Mouse (Mus musculus): ENCODE results near the gene Lin7a. TPM values are rescaled to one million over a fixed set of nuclear protein-coding genes. Genes with fewer than 3 reads are reported as not detected.

Lin7a gene
- polyA plus RNA-seq, 1 experiment from 2014 or later = 9.5 TPM

DNA sequence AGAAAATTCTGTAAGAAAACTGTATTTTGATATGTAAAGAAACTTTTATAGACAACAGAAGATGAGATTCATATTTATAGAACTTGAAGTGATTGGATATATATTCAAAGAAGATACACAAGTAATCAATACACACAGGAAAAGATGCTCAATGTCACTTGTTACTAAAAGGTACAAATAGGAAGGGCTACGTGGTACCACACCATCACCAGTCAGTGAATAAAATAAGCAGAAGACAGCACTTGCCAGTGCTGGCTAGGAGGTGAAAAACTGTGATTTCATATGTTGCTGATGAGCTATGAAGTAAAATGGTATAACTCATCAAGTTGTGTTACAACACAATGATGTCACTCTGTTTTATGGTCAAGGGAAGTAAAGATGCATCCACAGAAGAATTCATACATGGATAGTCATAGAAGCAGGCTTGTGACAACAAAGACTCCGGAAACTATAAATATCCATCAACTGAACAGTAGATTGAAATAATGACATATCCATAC is 25.5 kb upstream of the Lin7a start:
- Histone ChIP-seq H3K36me3 (ENCODE audit: poor library complexity, severe bottlenecking) (no peaks in the 10 kb centered on the region), H3K4me2 (no peak overlapping the region), H3K9me3 (replicated peaks) (no peaks in the 10 kb centered on the region), H3K4me3 (no peak overlapping the region), H3K9ac (no peak overlapping the region), H3K27ac (no peak overlapping the region), H3K27me3 (no peaks in the 10 kb centered on the region), H3K4me1 (no peaks in the 10 kb centered on the region)
- no peak for ATAC-seq
- WGBS = 82% methylated on average over 2 of the region's 2 CpGs

DNA sequence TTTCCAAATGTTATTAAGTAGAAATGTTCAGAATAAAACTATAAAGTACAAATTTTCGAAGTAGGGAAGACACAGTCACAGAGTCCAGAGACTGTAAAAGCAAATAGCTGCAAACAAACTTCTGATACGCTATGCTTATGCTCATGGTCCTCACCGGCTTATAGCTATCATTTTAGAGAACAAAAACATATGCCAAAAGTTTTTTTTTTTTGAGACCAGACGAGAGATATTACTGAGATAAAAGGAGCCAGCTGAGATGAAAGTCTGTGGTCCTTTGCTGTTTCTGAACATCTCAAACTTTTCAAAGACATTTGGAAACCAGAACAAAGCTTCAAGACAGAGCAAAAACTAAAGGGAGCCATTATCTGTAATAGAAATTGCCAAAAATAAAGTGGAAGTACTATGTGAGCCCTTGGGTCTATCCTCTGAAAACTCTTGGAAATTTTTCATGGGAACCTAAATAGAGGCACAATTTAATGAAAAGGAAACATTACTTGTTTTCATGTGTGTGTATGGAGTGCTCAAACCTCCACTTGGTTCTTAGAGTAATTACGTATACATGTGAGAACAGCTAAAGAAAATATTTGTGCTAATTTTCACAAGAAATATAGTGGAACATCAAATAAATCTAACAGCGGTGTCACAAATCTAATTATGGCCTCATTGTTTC is 24.4 kb upstream of the Lin7a start:
- Histone ChIP-seq H3K27ac (no peak overlapping the region), H3K4me1 (no peaks in the 10 kb centered on the region), H3K9ac (no peak overlapping the region), H3K9me3 (replicated peaks) (no peaks in the 10 kb centered on the region), H3K27me3 (no peaks in the 10 kb centered on the region), H3K36me3 (ENCODE audit: poor library complexity, severe bottlenecking) (no peaks in the 10 kb centered on the region), H3K4me3 (no peak overlapping the region), H3K4me2 (no peak overlapping the region)
- no peak for ATAC-seq
- WGBS = 86% methylated on average over 6 of the region's 6 CpGs

DNA sequence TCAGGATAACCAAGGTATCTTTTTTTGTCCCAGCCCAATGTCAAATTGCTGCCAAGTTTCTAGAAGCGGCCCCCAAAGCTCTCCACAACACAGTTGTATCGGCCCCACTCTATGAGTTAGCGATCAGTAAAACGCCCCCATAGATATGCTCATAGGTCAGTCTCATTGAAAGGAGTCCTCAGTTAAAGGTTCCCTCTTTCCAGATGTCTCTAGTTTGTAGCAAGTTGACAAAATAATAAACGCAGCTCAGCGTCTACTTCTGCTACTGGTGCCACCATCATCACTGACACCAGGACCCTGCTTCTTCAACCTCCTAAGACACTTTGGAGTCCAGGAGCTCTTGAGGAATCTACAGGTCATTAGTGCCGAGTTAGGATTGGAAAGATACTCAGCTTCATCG is 23.0 kb upstream of the Lin7a start:
- Histone ChIP-seq H3K4me2 (no peak overlapping the region), H3K9ac (no peak overlapping the region), H3K27me3 (no peaks in the 10 kb centered on the region), H3K9me3 (replicated peaks) (no peaks in the 10 kb centered on the region), H3K4me3 (no peak overlapping the region), H3K27ac (no peak overlapping the region), H3K36me3 (ENCODE audit: poor library complexity, severe bottlenecking) (no peaks in the 10 kb centered on the region), H3K4me1 (no peaks in the 10 kb centered on the region)
- 96% methylated on average over 8 of the region's 8 CpGs for WGBS
- ATAC-seq = no peak

DNA sequence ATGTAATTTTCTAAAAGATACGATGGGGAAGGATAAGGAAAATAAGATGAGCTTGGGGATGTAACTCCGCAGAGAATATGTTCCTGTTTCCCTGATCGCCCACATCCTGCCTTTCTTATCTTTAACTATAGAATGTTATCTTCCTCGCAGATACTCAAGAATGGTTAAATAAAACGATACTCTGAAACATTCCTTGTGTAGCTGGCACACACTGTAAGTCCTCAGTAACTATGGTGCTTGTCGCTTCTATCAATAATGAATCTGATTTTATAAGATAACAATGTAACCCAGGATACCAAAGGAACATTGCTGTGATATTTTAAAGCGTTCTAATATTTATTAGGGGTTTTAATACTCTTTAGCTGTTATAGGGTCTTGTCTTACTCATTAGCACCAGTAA is 22.4 kb upstream of the Lin7a start:
- no peaks in the 10 kb centered on the region for H3K4me1 ChIP-seq
- no peak overlapping the region for H3K27ac ChIP-seq
- H3K36me3 ChIP-seq (ENCODE audit: poor library complexity, severe bottlenecking) = no peaks in the 10 kb centered on the region
- H3K9me3 ChIP-seq (replicated peaks) = no peaks in the 10 kb centered on the region
- no peak overlapping the region for H3K4me2 ChIP-seq
- WGBS = 93% methylated on average over 7 of the region's 7 CpGs
- H3K27me3 ChIP-seq = no peaks in the 10 kb centered on the region
- no peak overlapping the region for H3K9ac ChIP-seq
- H3K4me3 ChIP-seq = no peak overlapping the region
- ATAC-seq = no peak

DNA sequence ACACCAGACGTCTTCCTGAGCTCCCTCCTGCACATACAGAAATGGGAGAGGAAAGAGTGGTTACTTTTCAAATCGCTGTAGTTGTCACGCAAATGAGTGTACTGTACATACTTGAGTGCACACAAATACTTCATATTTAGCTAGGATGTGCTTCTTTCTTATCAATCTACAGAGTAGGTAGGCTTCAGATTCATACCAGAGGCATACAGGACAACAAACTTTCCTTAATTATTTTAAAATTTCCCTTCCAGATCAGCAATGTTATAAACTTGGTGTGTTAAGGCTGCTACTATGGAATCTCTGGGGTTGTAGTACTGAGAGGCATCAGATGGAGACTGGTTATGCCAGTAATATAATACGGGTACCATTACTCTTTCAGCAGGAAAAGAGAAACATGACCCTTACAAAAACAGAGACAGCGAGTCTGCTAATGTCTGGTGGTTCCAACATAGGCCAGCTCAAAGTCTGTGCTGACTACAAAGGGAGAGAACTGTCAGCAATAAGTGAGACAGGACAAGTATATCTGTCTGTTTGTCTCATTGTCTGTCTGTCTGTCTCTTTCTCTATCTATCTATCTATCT is 21.8 kb upstream of the Lin7a start:
- no peak overlapping the region for H3K4me2 ChIP-seq
- no peak overlapping the region for H3K9ac ChIP-seq
- WGBS = 81% methylated on average over 5 of the region's 5 CpGs
- no peaks in the 10 kb centered on the region for H3K4me1 ChIP-seq
- H3K27me3 ChIP-seq = no peaks in the 10 kb centered on the region
- H3K36me3 ChIP-seq (ENCODE audit: poor library complexity, severe bottlenecking) = no peaks in the 10 kb centered on the region
- H3K27ac ChIP-seq = no peak overlapping the region
- ATAC-seq = no peak
- no peaks in the 10 kb centered on the region for H3K9me3 ChIP-seq (replicated peaks)
- no peak overlapping the region for H3K4me3 ChIP-seq

DNA sequence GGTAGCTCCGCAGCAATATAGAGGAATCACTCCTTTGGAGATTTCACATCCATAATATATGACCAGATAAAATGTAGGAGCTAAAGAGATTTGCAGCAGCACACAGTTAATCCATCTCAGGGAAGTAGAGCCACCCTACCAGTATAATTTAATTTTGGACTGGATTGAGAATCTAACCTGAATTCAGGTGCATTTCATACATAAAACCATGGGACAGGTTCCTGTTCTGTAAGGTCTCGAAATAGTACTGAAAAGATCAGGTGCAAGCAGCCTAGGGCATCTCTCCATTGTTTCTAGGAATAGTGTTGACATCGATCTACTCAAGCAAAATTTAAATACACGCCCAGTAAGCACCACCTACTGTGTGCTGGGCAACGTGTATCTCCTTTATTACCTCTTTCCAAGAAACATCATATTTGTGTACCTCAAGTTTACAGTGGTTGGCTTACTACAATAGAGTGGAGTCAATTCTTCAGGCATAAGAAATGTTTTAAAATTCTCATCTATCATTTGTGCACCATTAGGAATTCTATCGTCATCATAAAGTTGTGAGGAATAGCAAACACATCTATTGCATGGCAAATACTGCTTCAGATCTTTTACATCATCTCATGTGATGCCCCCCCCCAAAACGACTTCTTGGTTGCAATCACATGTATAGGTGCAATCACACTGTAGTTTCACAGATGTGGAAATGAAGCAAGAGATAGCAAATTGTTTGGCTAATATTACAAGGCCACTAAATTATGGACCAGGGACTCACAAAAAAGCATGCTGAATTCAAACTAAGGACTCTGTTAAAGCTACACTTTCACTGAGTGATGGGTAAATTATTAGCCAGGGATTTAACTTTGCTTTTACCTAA is 20.9 kb upstream of the Lin7a start:
- H3K4me3 ChIP-seq = no peak overlapping the region
- no peak for ATAC-seq
- H3K9ac ChIP-seq = no peak overlapping the region
- WGBS = 79% methylated on average over 7 of the region's 7 CpGs
- H3K4me1 ChIP-seq = no peaks in the 10 kb centered on the region
- H3K4me2 ChIP-seq = no peak overlapping the region
- no peaks in the 10 kb centered on the region for H3K27me3 ChIP-seq
- H3K36me3 ChIP-seq (ENCODE audit: poor library complexity, severe bottlenecking) = no peaks in the 10 kb centered on the region
- H3K27ac ChIP-seq = no peak overlapping the region
- no peaks in the 10 kb centered on the region for H3K9me3 ChIP-seq (replicated peaks)

DNA sequence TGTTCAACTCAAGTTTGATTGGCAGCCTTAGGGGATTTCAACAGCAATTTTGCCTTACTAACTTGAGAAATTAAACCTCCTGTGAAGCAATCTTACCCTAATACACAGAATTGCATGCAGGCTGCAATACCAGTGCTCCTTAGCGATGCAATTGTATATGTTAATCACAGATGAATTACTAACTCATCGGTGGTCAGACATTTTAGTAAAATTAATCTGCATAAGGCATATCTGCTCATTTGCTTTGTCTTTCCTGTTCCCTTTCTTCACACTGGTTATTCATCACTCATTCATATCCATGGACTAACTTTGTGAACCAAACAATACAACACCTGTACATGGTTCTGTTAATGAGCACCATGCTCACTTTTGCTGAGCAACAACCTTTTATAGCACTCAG is 20.2 kb upstream of the Lin7a start:
- Histone ChIP-seq H3K27me3 (no peaks in the 10 kb centered on the region), H3K4me3 (no peak overlapping the region), H3K9ac (no peak overlapping the region), H3K4me2 (no peak overlapping the region), H3K27ac (no peak overlapping the region), H3K36me3 (ENCODE audit: poor library complexity, severe bottlenecking) (no peaks in the 10 kb centered on the region), H3K4me1 (no peaks in the 10 kb centered on the region), H3K9me3 (replicated peaks) (no peaks in the 10 kb centered on the region)
- peak; percentile 24; the same call in 1 of the 2 replicates for ATAC-seq
- 76% methylated on average over 2 of the region's 2 CpGs for WGBS

DNA sequence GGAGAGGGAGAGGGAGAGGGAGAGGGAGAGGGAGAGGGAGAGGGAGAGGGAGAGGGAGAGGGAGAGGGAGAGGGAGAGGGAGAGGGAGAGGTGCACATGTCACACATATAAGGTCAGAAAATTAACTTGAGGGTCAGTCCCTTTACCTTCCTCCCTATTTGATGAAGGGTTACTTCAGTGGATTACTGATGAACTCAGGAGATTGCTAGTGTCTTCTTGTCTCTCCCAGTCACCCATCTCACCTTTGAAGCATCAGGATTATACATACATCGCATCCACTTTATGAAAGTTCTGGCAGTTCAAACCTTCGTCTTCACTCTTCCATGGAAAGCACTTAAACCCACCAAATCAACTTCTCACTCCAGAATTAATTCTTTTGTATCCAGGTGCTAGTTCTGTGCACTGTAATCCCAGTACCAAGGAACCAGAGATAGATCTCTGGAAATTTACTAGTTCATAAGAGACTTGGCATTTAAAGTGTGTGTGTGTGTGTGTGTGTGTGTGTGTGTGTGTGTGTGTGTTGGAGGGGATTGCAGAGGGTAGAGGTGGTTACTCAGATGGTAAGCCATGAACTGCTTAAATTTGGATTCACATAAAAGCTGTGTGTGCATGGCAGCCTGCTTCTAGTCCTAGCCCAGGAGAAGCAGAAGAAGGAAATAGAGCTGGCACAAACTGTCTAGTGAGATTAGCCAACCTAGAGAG is 19.5 kb upstream of the Lin7a start:
- H3K4me3 ChIP-seq = no peak overlapping the region
- no peaks in the 10 kb centered on the region for H3K36me3 ChIP-seq (ENCODE audit: poor library complexity, severe bottlenecking)
- no peak overlapping the region for H3K27ac ChIP-seq
- H3K9ac ChIP-seq = no peak overlapping the region
- no peak overlapping the region for H3K4me2 ChIP-seq
- H3K27me3 ChIP-seq = no peaks in the 10 kb centered on the region
- no peaks in the 10 kb centered on the region for H3K4me1 ChIP-seq
- WGBS = 93% methylated on average over 2 of the region's 2 CpGs
- no peaks in the 10 kb centered on the region for H3K9me3 ChIP-seq (replicated peaks)
- no peak for ATAC-seq

DNA sequence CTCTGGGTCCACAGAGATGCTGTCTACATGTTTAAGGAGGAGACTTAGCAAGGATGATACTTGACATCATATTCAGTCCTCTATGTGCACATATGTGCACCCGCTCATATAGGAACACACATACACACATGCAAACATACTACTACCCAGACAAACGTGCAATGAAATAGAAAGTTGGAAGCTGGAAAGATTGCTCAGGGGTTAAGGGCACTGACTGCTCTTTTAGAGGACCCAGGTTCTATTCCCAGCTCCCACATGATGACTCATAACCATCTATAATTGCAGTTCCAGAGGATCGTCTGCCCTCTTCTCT is 19.0 kb upstream of the Lin7a start:
- Histone ChIP-seq H3K27me3 (no peaks in the 10 kb centered on the region), H3K4me3 (no peak overlapping the region), H3K9ac (no peak overlapping the region), H3K4me2 (no peak overlapping the region), H3K36me3 (ENCODE audit: poor library complexity, severe bottlenecking) (no peaks in the 10 kb centered on the region), H3K9me3 (replicated peaks) (no peaks in the 10 kb centered on the region), H3K4me1 (no peaks in the 10 kb centered on the region), H3K27ac (no peak overlapping the region)
- 92% methylated on average over 3 of the region's 3 CpGs for WGBS
- ATAC-seq = no peak

DNA sequence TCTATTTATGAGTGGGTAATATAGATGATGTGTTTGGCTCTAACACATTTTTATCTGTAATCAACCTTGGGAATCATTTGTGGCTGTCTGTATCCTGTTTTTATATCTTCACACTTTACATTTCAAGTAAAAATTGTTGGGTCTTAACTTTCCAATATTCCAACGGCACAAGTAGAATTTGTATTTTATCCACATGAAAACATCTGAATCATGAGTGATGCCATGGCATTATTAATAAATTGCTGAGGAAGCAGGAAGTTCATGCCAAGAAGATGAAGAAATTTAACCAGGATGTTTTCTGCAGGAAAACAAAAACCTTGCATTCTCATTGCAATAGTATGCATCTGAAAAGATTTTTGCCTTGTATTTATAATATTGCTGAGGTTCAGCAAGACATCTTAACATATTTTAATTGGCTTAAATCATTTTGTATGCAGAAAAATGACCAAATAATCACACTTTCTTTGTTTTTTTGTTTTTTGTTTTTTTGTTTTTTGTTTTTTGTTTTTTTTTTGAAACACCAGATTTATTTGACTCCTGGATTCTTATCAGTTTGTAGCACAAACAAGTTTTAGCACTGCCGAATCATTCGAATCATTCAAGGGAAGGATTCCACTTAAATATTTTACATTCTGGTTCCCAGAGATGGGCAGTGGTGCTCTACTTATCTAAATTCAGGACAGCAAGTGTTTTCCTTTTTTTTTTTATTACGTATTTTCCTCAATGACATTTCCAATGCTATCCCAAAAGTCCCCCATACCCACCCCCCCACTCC is 18.1 kb upstream of the Lin7a start:
- H3K27ac ChIP-seq = no peak overlapping the region
- WGBS = 93% methylated on average over 4 of the region's 4 CpGs
- no peaks in the 10 kb centered on the region for H3K27me3 ChIP-seq
- no peaks in the 10 kb centered on the region for H3K9me3 ChIP-seq (replicated peaks)
- no peaks in the 10 kb centered on the region for H3K36me3 ChIP-seq (ENCODE audit: poor library complexity, severe bottlenecking)
- ATAC-seq = no peak
- H3K4me3 ChIP-seq = no peak overlapping the region
- H3K4me2 ChIP-seq = no peak overlapping the region
- H3K9ac ChIP-seq = no peak overlapping the region
- no peaks in the 10 kb centered on the region for H3K4me1 ChIP-seq

DNA sequence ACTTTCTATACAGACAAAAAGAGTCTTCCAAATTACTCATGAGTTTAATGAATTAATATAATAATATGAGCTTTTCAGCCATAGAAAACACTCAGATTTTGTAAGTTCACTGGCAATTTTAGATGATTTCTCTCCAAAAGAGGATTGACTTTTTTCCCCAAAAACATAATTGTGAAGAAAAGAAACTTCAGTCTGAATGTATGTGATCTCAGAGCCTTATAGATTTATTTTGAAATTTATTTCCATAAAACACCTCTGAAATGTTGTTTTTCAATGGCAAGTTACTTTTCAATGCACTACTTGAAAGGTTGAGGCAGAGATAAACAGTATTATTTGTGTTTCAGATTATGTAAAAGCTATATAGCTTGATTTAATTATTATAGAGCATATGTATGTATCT is 16.8 kb upstream of the Lin7a start:
- Histone ChIP-seq H3K9ac (no peak overlapping the region), H3K4me3 (no peak overlapping the region), H3K27me3 (no peaks in the 10 kb centered on the region), H3K4me2 (no peak overlapping the region), H3K9me3 (replicated peaks) (no peaks in the 10 kb centered on the region), H3K27ac (no peak overlapping the region), H3K4me1 (no peaks in the 10 kb centered on the region), H3K36me3 (ENCODE audit: poor library complexity, severe bottlenecking) (no peaks in the 10 kb centered on the region)
- ATAC-seq = no peak
